Mouse (Mus musculus) hindbrain, embryonic 14.5 days (tissue): ENCODE results near the gene Cd151. TPM values are rescaled to one million over a fixed set of nuclear protein-coding genes. Genes with fewer than 3 reads are reported as not detected.

Experiments used
- ATAC-seq: fragments of 200-750 bp; cut with Nextera tagmentation; 2 replicates; pipeline ENCODE4 v1.8.0; 2017; ENCODE audit warnings: moderate number of reproducible peaks, mild to moderate bottlenecking, moderate TSS enrichment, moderate library complexity; ENCODE audit not compliant: low FRiP score
- DNase-seq: peaks from one replicate; pipeline ENCODE4 v3.0.0-alpha.2; 2015; ENCODE audit warnings: low spot score
- H3K27ac ChIP-seq: fragments of 300-500 bp; sonication (generic); 2 replicates; pipeline ENCODE4 v1.5.1; 2014; ENCODE audit warnings: mild to moderate bottlenecking, moderate library complexity
- H3K27me3 ChIP-seq: fragments of 300-500 bp; sonication (generic); 2 replicates; pipeline ENCODE4 v1.6.1; 2014; ENCODE audit warnings: mild to moderate bottlenecking, low read length, mixed read lengths; ENCODE audit not compliant: control insufficient read depth, insufficient read depth
- H3K36me3 ChIP-seq: fragments of 300-500 bp; sonication (generic); replicated peaks from 2 replicates; pipeline ENCODE4 v1.6.1; 2014; ENCODE audit not compliant: control insufficient read depth, insufficient read depth
- H3K4me1 ChIP-seq: fragments of 300-500 bp; sonication (generic); replicated peaks from 2 replicates; pipeline ENCODE4 v1.6.1; 2014; ENCODE audit warnings: antibody characterized with exemption, low read length, mixed read lengths; ENCODE audit not compliant: control insufficient read depth, insufficient read depth
- H3K4me2 ChIP-seq: fragments of 300-500 bp; sonication (generic); replicated peaks from 2 replicates; pipeline ENCODE4 v1.6.1; 2014; ENCODE audit warnings: mild to moderate bottlenecking, moderate library complexity
- H3K4me3 ChIP-seq: fragments of 300-500 bp; sonication (generic); replicated peaks from 2 replicates; pipeline ENCODE4 v1.5.1; 2014; ENCODE audit warnings: mild to moderate bottlenecking, low read length
- H3K9ac ChIP-seq: fragments of 300-500 bp; sonication (generic); 2 replicates; pipeline ENCODE4 v1.6.1; 2014
- H3K9me3 ChIP-seq: fragments of 300-500 bp; sonication (generic); 2 replicates; pipeline ENCODE4 v1.6.1; 2016; ENCODE audit warnings: low read length; ENCODE audit not compliant: control insufficient read depth
- WGBS: fragments of 180-500 bp; shearing (Covaris S2); extraction: QIAGEN DNeasy Blood & Tissue Kit; methylation state at CpG from one replicate; pipeline ENCODE4 v1.1.7; 2014; 5-methylcytosine and 5-hydroxymethylcytosine counted together
- polyA plus RNA-seq: library from polyadenylated mRNA; unstranded; fragments of >200 nt; fragmentation: Nextera tagmentation; extraction: Ambion mirVana; gene quantifications from 2 replicates; pipeline ENCODE4 v1.2.1, GENCODE M21; 2014

Cd151 gene
- polyA plus RNA-seq, 1 experiment from 2014 or later: 50.4 TPM

DNA sequence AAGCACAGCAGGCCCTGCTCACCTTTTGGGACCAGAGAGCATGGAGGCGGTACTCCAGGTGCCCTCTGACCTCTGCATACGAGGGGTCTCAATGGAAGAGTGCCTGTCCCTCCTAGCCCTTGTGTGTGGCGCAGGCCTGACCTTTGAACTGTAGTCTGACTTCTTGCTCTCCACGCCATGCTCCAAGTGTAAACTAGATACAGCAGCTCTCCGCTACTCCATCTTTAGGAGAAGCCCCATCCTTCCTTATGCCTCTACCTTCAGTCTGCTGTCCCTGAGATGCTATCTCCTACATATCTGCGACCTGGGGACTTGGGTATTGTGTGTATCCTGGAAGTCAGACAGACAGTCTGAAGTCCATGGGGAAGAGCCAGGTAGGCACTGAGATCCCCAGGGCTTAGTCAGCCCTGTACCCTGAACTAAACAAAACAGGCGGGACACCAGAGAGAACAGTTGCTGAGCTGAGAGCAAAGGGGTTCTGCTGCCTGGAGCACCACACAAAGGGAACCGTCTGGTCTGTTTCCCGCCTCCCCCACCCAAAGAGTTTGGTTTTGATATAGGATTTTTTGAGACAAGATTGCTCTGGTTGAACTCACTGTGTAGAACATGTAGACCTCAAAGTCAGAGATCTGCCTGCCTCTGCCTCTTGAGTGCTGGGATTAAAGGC lies 31.2 kb upstream of the Cd151 start:
- peaks cover 29% of the 10 kb centered on the region for H3K36me3 ChIP-seq
- no peaks in the 10 kb centered on the region for H3K27me3 ChIP-seq
- no peak for ATAC-seq
- peaks cover 25% of the 10 kb centered on the region for H3K4me1 ChIP-seq
- no peak for DNase-seq
- peak overlapping the region; percentile 90 for H3K4me2 ChIP-seq
- peak overlapping the region; percentile 76; the same call in 1 of the 2 replicates for H3K9ac ChIP-seq
- no peaks in the 10 kb centered on the region for H3K9me3 ChIP-seq
- no peak overlapping the region for H3K27ac ChIP-seq
- peak overlapping the region; percentile 46 for H3K4me3 ChIP-seq
- WGBS: 69% methylated on average over 9 of the region's 9 CpGs

- H3K4me1 ChIP-seq: peaks cover 25% of the 10 kb centered on the region
- ATAC-seq (no peak), DNase-seq (no peak)
- no peaks in the 10 kb centered on the region for H3K27me3 ChIP-seq
- H3K36me3 ChIP-seq: peaks cover 24% of the 10 kb centered on the region
- peak overlapping the region; percentile 60 for H3K4me3 ChIP-seq
- peak overlapping the region; percentile 90 for H3K4me2 ChIP-seq
- 56% methylated on average over 2 of the region's 2 CpGs for WGBS
- H3K9me3 ChIP-seq: no peaks in the 10 kb centered on the region
- H3K27ac ChIP-seq: no peak overlapping the region; the same call in 1 of the 2 replicates
- peak overlapping the region; percentile 76 for H3K9ac ChIP-seq
Observed at GRCm38 (mm10) chr7:141436523-141436892, 30.7 kb upstream of the Cd151 start.

DNA sequence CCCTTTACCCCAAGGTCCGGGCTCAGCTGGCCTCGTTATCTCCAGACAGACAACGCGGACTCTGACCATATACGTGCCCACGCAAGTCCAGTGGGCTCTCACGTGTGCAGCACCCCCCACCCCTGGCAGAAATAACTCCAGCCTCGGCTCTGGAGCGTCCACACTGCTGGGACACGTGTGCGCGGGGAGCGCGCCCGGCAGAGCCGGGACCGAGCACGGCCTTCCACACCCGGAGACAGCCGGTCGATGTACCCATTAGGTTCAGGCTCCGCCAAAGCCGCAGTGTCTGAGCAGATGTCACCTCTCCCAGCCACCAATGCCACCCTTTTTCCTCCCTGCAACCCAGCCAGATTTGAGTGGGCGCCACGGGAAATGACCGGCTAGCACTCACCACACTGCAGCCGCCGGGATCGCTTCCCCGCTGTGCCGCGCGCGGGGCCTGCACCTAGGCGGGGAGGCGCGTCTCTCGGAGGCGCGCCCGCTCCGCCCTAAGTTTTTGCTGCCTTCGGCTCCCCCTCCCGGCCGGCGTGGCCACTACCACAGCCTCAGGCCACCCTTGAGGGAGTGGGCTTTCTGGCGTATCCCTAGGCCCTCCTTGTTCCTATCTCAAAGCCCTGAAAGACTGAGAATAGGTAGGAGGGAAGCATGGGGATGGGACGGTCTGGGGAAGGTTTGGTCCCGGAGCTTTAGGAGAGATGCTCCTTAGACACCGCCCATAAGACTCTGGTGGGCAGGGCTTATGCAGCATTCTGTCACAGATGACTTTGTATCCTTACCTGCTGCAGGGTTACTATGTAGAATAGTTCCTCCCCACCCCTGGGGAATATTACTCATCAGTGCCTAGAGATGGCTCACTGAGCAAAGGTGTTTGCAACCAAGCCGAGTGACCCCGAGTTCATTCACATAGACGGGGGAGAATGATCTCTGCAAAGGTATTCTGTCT lies 29.7 kb upstream of the Cd151 start, which contains the start of gene Slc25a22:
Slc25a22 (minus strand) TSS at position 715 of the 943 bp plus-strand sequence.
- Histone ChIP-seq H3K27me3 (no peaks in the 10 kb centered on the region), H3K4me3 (peak within 1 kb of the TSS; percentile 60), H3K4me1 (peaks cover 25% of the 10 kb centered on the region), H3K27ac (peak within 1 kb of the TSS; percentile 71), H3K9me3 (no peaks in the 10 kb centered on the region), H3K9ac (peak within 1 kb of the TSS; percentile 76), H3K4me2 (peak within 1 kb of the TSS; percentile 90), H3K36me3 (peaks cover 15% of the 10 kb centered on the region)
- 5% methylated on average over 52 of the region's 53 CpGs for WGBS
- DNase-seq: peak; percentile 81
- ATAC-seq: peak; percentile 78

DNA sequence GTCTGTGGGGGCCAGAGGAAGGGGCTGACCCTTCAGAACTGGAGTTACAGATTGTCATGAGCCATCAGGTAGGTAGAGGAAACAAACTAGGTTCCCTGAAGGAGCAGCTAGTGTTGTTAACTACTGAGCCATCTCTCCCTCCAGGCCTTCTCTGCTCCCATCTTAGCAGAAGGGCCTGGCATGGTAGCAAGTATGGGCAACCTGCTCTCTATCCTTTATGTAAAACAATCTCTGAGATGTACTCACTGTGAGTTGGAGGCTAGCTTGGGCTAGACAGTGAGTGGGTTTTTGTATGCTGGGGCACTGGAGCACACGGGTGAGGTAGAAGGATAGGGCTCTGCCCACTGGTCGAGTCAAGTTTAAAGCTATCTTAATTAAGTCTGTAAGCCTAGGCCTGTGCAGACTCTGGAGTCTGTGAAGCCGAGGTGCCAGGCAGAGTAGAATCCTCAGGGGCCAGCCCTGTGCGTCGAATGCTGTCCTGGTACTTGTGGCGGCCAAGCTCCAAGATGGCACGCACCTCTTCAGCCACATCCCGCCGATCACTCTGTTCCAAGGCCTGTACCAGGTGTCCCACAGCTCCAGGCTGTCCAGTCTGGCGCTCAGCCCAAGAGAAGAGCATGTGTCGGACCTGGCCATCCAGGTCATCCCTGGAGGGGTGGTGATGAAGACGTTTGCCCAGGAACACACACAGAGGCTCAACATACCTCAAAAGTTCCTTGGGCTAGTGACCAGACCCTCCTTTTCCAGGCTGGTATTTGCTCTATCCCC lies 28.8 kb upstream of the Cd151 start:
- Histone ChIP-seq H3K9me3 (no peaks in the 10 kb centered on the region), H3K27ac (peak overlapping the region; percentile 71; the same call in 1 of the 2 replicates), H3K36me3 (peaks cover 6% of the 10 kb centered on the region), H3K9ac (0 out of 2 replicates have a peak overlapping the region, but pooled peaks have one; percentile 76), H3K27me3 (no peaks in the 10 kb centered on the region), H3K4me1 (peaks cover 28% of the 10 kb centered on the region), H3K4me2 (peak overlapping the region; percentile 90; the same call in 1 of the 2 replicates), H3K4me3 (no peak overlapping the region)
- WGBS: 93% methylated on average over 12 of the region's 12 CpGs
- DNase-seq (no peak), ATAC-seq (no peak)

GRCm38 (mm10) chr7:141439140-141439679 lies 28.0 kb upstream of the Cd151 start:
- no peak for ATAC-seq
- Histone ChIP-seq H3K36me3 (no peaks in the 10 kb centered on the region; the same call in 1 of the 2 replicates), H3K27ac (no peak overlapping the region), H3K27me3 (no peaks in the 10 kb centered on the region), H3K9me3 (no peaks in the 10 kb centered on the region), H3K9ac (no peak overlapping the region), H3K4me2 (no peak overlapping the region), H3K4me1 (peaks cover 28% of the 10 kb centered on the region), H3K4me3 (no peak overlapping the region)
- WGBS: 93% methylated on average over 10 of the region's 10 CpGs
- no peak for DNase-seq

DNA sequence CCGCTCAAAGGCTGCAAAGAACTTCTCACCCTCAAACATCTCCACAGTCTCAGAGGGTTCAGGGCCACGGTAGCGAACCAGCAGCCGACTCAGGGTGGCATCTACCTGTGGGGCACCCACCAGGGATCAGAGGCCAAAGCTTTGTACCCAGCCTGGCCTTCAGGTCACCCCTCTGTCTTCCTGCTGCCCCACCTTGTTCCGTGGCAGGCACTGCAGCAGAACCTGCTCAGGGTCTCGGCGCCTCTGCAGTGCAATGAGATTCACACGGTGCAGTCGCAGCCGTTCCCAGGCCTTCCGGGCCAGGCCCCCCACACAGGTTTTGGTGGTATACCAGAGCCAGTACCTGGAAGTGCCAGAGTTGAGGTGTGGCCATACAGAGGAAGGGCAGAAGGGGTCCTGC lies 27.4 kb upstream of the Cd151 start:
- no peak overlapping the region for H3K4me2 ChIP-seq
- ATAC-seq (no peak), DNase-seq (no peak)
- H3K9ac ChIP-seq: no peak overlapping the region
- H3K4me3 ChIP-seq: no peak overlapping the region
- peaks cover 28% of the 10 kb centered on the region for H3K4me1 ChIP-seq
- whole genome bisulfite sequencing: 96% methylated on average over 11 of the region's 11 CpGs
- no peaks in the 10 kb centered on the region for H3K9me3 ChIP-seq
- H3K27me3 ChIP-seq: no peaks in the 10 kb centered on the region
- no peak overlapping the region for H3K27ac ChIP-seq
- no peaks in the 10 kb centered on the region; the same call in 1 of the 2 replicates for H3K36me3 ChIP-seq

GRCm38 (mm10) chr7:141440613-141441012 lies 26.6 kb upstream of the Cd151 start:
- H3K4me3 ChIP-seq: no peak overlapping the region
- H3K36me3 ChIP-seq: no peaks in the 10 kb centered on the region; the same call in 1 of the 2 replicates
- H3K9me3 ChIP-seq: no peaks in the 10 kb centered on the region
- H3K27me3 ChIP-seq: no peaks in the 10 kb centered on the region
- ATAC-seq: no peak
- no peak overlapping the region for H3K27ac ChIP-seq
- no peak overlapping the region for H3K4me2 ChIP-seq
- no peak for DNase-seq
- 31% methylated on average over 6 of the region's 6 CpGs for WGBS
- no peak overlapping the region for H3K9ac ChIP-seq
- peaks cover 24% of the 10 kb centered on the region for H3K4me1 ChIP-seq

GRCm38 (mm10) chr7:141441460-141441859 lies 25.7 kb upstream of the Cd151 start:
- DNase-seq: no peak
- no peak overlapping the region for H3K27ac ChIP-seq
- no peak for ATAC-seq
- H3K27me3 ChIP-seq: no peaks in the 10 kb centered on the region
- H3K4me3 ChIP-seq: no peak overlapping the region
- 93% methylated on average over 9 of the region's 9 CpGs for WGBS
- H3K36me3 ChIP-seq: no peaks in the 10 kb centered on the region; the same call in 1 of the 2 replicates
- H3K9me3 ChIP-seq: no peaks in the 10 kb centered on the region
- peaks cover 16% of the 10 kb centered on the region for H3K4me1 ChIP-seq
- H3K9ac ChIP-seq: no peak overlapping the region
- no peak overlapping the region for H3K4me2 ChIP-seq
